Mouse (Mus musculus) erythroblast, embryonic 14.5 days (primary cell): Measurements from ENCODE around the gene Fyn. TPM values are rescaled to one million over a fixed set of nuclear protein-coding genes. Genes with fewer than 3 reads are reported as not detected.
A peak's percentile ranks its signal among the peaks of the same experiment; 100 is the strongest.

Experiments used
- H3K27me3 ChIP-seq: 2 replicates; pipeline ENCODE4 v1.6.1; 2012; ENCODE audit warnings: inconsistent platforms; ENCODE audit not compliant: control insufficient read depth
- H3K36me3 ChIP-seq: 2 replicates; pipeline ENCODE4 v1.6.1; 2012; ENCODE audit warnings: mild to moderate bottlenecking, inconsistent platforms; ENCODE audit not compliant: control insufficient read depth
- H3K4me1 ChIP-seq: 2 replicates; pipeline ENCODE4 v1.6.1; 2012; ENCODE audit warnings: inconsistent platforms; ENCODE audit not compliant: control insufficient read depth
- H3K4me3 ChIP-seq: replicated peaks from 2 replicates; pipeline ENCODE3; 2012; ENCODE audit warnings: moderate library complexity, mild to moderate bottlenecking, inconsistent platforms
- H3K9me3 ChIP-seq: 2 replicates; pipeline ENCODE4 v1.6.1; 2012; ENCODE audit warnings: low read length, inconsistent platforms, mixed read lengths; ENCODE audit not compliant: control insufficient read depth
- GATA1 ChIP-seq: IDR thresholded peaks from 2 replicates; pipeline ENCODE4 v1.6.1; 2012; ENCODE audit warnings: low read length, inconsistent platforms, mixed read lengths
- TAL1 ChIP-seq: IDR thresholded peaks from 3 replicates; pipeline ENCODE4 v1.6.1; 2012; ENCODE audit warnings: low read length, inconsistent platforms, mixed read lengths
- polyA plus RNA-seq: library from polyadenylated mRNA; stranded (reverse); fragments of >175 nt; gene quantifications from 2 replicates; pipeline ENCODE4 v1.2.3, GENCODE M21; 2012

The Fyn gene
- polyA plus RNA-seq, 1 experiment: 1.1 TPM

GRCm38 (mm10) chr10:39612989-39613831, 244.6 kb downstream of the Fyn start:
- H3K4me3 ChIP-seq: peak overlapping the region; percentile 42
- no peak for TF ChIP-seq TAL1
- no peak for TF ChIP-seq GATA1

GRCm38 (mm10) chr10:39613973-39614372, 245.3 kb downstream of the Fyn start:
- Histone ChIP-seq H3K4me3 (no peak overlapping the region), H3K27me3 (no peaks in the 10 kb centered on the region), H3K36me3 (no peaks in the 10 kb centered on the region), H3K9me3 (no peaks in the 10 kb centered on the region), H3K4me1 (no peaks in the 10 kb centered on the region; the same call in 1 of the 2 replicates)
- TF ChIP-seq TAL1 (no peak), GATA1 (no peak)

More at GRCm38 (mm10) chr10:39612989-39613831, 244.6 kb downstream of the Fyn start:
- no peaks in the 10 kb centered on the region for H3K9me3 ChIP-seq
- no peaks in the 10 kb centered on the region for H3K27me3 ChIP-seq
- no peaks in the 10 kb centered on the region; the same call in 1 of the 2 replicates for H3K4me1 ChIP-seq
- no peaks in the 10 kb centered on the region for H3K36me3 ChIP-seq

GRCm38 (mm10) chr10:39614676-39615075, 246.0 kb downstream of the Fyn start:
- H3K9me3 ChIP-seq: no peaks in the 10 kb centered on the region
- H3K27me3 ChIP-seq: no peaks in the 10 kb centered on the region
- no peak overlapping the region for H3K4me3 ChIP-seq
- no peaks in the 10 kb centered on the region; the same call in 1 of the 2 replicates for H3K4me1 ChIP-seq
- no peaks in the 10 kb centered on the region for H3K36me3 ChIP-seq
- TF ChIP-seq GATA1 (no peak), TAL1 (no peak)

Other genes with a start within 250 kb of the Fyn start
- gene Fam229b, start 234.9 kb upstream of the Fyn start, polyA plus RNA-seq: 0.12 TPM in 1 of 2 replicates, not detected in the other
- gene Tube1, start 234.9 kb upstream of the Fyn start, polyA plus RNA-seq: 0.07 and 0.13 TPM in 2 replicates
- not detected in 2 replicates for gene Ccn6, start 205.1 kb upstream of the Fyn start, polyA plus RNA-seq
- gene Traf3ip2, start 244.1 kb downstream of the Fyn start, polyA plus RNA-seq: 0.01 and 0.03 TPM in 2 replicates